Mouse (Mus musculus) brain, embryonic 14.5 days (tissue): ENCODE measurements around the gene Siah1a.

Source experiments
- CTCF ChIP-seq: fragments of 200-500 bp; IDR thresholded peaks from 2 replicates; pipeline ENCODE4 v1.5.1; 2012; ENCODE audit warnings: inconsistent platforms, mild to moderate bottlenecking, moderate library complexity, borderline replicate concordance; ENCODE audit not compliant: insufficient read depth, insufficient read length; ENCODE audit errors: extremely low read depth
- POLR2A ChIP-seq: fragments of 200-500 bp; IDR thresholded peaks from 2 replicates; pipeline ENCODE4 v1.6.1; 2012; ENCODE audit warnings: mild to moderate bottlenecking, inconsistent platforms, borderline replicate concordance; ENCODE audit not compliant: poor library complexity, insufficient read depth, insufficient read length, severe bottlenecking; ENCODE audit errors: extremely low read depth

DNA sequence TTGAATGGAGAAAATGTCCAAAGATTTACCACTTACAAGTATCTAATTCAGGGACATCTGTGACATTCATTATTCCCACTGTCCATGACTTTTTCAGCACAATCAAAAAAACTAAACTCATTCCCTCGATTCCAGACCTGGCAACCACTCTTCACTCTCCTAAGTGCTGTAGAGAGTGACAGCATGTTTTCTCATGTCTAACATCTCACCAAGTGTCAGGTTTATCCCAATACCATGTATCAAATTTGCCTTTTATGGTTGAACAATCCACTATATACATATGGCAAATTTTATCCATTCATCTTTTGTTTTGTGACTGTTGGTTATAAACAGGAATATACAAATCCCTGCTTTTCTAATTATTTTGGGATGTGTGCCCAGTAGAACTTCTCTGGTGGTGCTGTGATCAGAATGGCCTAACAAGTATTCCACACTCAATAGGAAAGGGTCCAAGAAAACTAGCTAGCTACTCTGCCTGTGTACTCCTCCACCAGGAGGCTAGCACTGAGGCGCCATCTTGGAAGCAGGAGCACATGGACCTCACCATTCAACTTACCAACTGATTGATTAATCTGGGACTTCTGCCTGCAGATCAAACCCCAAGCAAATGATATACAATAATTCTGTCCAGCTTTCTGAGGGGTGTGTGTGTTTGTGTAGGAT, 27.3 kb downstream of the Siah1a start:
- TF ChIP-seq POLR2A (no peak), CTCF (no peak)
